Mouse (Mus musculus) bone marrow, adult 2 months (tissue): ENCODE data around the gene Hrh3. TPM values are rescaled to one million over a fixed set of nuclear protein-coding genes. Genes with fewer than 3 reads are reported as not detected.

Source experiments
- H3K27ac ChIP-seq: fragments of 200-500 bp; 2 replicates; pipeline ENCODE4 v1.5.1; 2012; ENCODE audit warnings: low read depth, mild to moderate bottlenecking, control low read depth, inconsistent platforms, low read length; ENCODE audit not compliant: control insufficient read depth, poor library complexity, insufficient read depth
- H3K4me1 ChIP-seq: fragments of 200-500 bp; 2 replicates; pipeline ENCODE4 v1.6.1; 2011; ENCODE audit warnings: low read length; ENCODE audit not compliant: control insufficient read depth, insufficient read depth
- H3K4me3 ChIP-seq: fragments of 200-500 bp; replicated peaks from 2 replicates; pipeline ENCODE3; 2011; ENCODE audit warnings: mild to moderate bottlenecking, low read depth, low read length, control low read depth; ENCODE audit not compliant: control insufficient read depth
- CTCF ChIP-seq: fragments of 200-500 bp; IDR thresholded peaks from 2 replicates; pipeline ENCODE4 v1.5.1; 2011; ENCODE audit warnings: low read length, control low read depth; ENCODE audit not compliant: control insufficient read depth, insufficient read depth
- POLR2A ChIP-seq: fragments of 200-500 bp; IDR thresholded peaks from 2 replicates; pipeline ENCODE4 v1.6.1; 2011; ENCODE audit warnings: low read depth, mild to moderate bottlenecking, control low read depth, low read length, borderline replicate concordance; ENCODE audit not compliant: control insufficient read depth
- WGBS: fragments of 180-500 bp; shearing (Covaris S2); methylation state at CpG from one replicate; pipeline ENCODE4 v1.1.7; 2018; 5-methylcytosine and 5-hydroxymethylcytosine counted together
- polyA plus RNA-seq: library from polyadenylated mRNA; stranded (reverse); fragments of >200 nt; gene quantifications from 2 replicates; pipeline ENCODE4 v1.2.4, GENCODE M21; 2011; ENCODE audit warnings: low replicate concordance; ENCODE audit not compliant: missing spikeins, insufficient read depth, insufficient read length

Hrh3 gene
- polyA plus RNA-seq, 1 experiment, result not detected

GRCm38 (mm10) chr2:180126195-180126594 lies 21.9 kb upstream of the Hrh3 start:
- Histone ChIP-seq H3K4me3 (no peak overlapping the region), H3K4me1 (peaks cover 4% of the 10 kb centered on the region; the same call in 1 of the 2 replicates), H3K27ac (peak overlapping the region; percentile 5; the same call in 1 of the 2 replicates)
- 3% methylated on average over 4 of the region's 4 CpGs for WGBS
- no peak for TF ChIP-seq POLR2A

GRCm38 (mm10) chr2:180124192-180124591 lies 19.9 kb upstream of the Hrh3 start:
- TF ChIP-seq POLR2A (no peak), CTCF (no peak)
- 83% methylated on average over 2 of the region's 2 CpGs for WGBS
- Histone ChIP-seq H3K4me3 (no peak overlapping the region), H3K27ac (no peak overlapping the region), H3K4me1 (peaks cover 4% of the 10 kb centered on the region; the same call in 1 of the 2 replicates)

- peaks cover 4% of the 10 kb centered on the region; the same call in 1 of the 2 replicates for H3K4me1 ChIP-seq
- TF ChIP-seq CTCF, result no peak
- no peak for TF ChIP-seq POLR2A
- WGBS, result 3% methylated on average over 5 of the region's 5 CpGs
- peak overlapping the region; percentile 90; the same call in 1 of the 2 replicates for H3K27ac ChIP-seq
- H3K4me3 ChIP-seq, result peak overlapping the region; percentile 63
Observed at GRCm38 (mm10) chr2:180120292-180120761, 16.0 kb upstream of the Hrh3 start.

GRCm38 (mm10) chr2:180119439-180120291 lies 15.4 kb upstream of the Hrh3 start:
- TF ChIP-seq POLR2A, result no peak
- no peak for TF ChIP-seq CTCF
- Histone ChIP-seq H3K4me1 (peaks cover 4% of the 10 kb centered on the region; the same call in 1 of the 2 replicates), H3K27ac (peak overlapping the region; percentile 90), H3K4me3 (peak overlapping the region; percentile 63)
- under 1% methylated on average over 68 of the region's 68 CpGs for WGBS

GRCm38 (mm10) chr2:180118661-180119438 lies 14.6 kb upstream of the Hrh3 start, which contains the start of gene Osbpl2:
Gene Osbpl2, plus strand, starts transcription at chr2:180119306.
- peak within 1 kb of the TSS; percentile 90 for H3K27ac ChIP-seq
- peak within 1 kb of the TSS; percentile 63 for H3K4me3 ChIP-seq
- TF ChIP-seq POLR2A, result peak; percentile 65; the same call in 1 of the 2 replicates
- TF ChIP-seq CTCF, result no peak
- H3K4me1 ChIP-seq, result peaks cover 4% of the 10 kb centered on the region; the same call in 1 of the 2 replicates
- WGBS, result 1% methylated on average over 55 of the region's 55 CpGs

GRCm38 (mm10) chr2:180117485-180118194 lies 13.4 kb upstream of the Hrh3 start:
- H3K4me1 ChIP-seq, result peaks cover 4% of the 10 kb centered on the region; the same call in 1 of the 2 replicates
- no peak overlapping the region for H3K4me3 ChIP-seq
- WGBS, result 22% methylated on average over 13 of the region's 13 CpGs
- H3K27ac ChIP-seq, result peak overlapping the region; percentile 70; the same call in 1 of the 2 replicates
- no peak for TF ChIP-seq POLR2A
- no peak for TF ChIP-seq CTCF

- TF ChIP-seq POLR2A (no peak), CTCF (no peak)
- WGBS, result 54% methylated on average over 8 of the region's 8 CpGs
- Histone ChIP-seq H3K4me1 (peaks cover 4% of the 10 kb centered on the region; the same call in 1 of the 2 replicates), H3K27ac (no peak overlapping the region), H3K4me3 (no peak overlapping the region)
Observed at GRCm38 (mm10) chr2:180116741-180117484, 12.6 kb upstream of the Hrh3 start.
